Mouse (Mus musculus): Measurements from ENCODE around the gene Pik3r3. TPM values are rescaled to one million over a fixed set of nuclear protein-coding genes. Genes with fewer than 3 reads are reported as not detected.

The Pik3r3 gene
- polyA plus RNA-seq (2015; fragmentation: Nextera tagmentation; extraction: Ambion mirVana) = 12.3 and 12.6 TPM in 2 replicates

DNA sequence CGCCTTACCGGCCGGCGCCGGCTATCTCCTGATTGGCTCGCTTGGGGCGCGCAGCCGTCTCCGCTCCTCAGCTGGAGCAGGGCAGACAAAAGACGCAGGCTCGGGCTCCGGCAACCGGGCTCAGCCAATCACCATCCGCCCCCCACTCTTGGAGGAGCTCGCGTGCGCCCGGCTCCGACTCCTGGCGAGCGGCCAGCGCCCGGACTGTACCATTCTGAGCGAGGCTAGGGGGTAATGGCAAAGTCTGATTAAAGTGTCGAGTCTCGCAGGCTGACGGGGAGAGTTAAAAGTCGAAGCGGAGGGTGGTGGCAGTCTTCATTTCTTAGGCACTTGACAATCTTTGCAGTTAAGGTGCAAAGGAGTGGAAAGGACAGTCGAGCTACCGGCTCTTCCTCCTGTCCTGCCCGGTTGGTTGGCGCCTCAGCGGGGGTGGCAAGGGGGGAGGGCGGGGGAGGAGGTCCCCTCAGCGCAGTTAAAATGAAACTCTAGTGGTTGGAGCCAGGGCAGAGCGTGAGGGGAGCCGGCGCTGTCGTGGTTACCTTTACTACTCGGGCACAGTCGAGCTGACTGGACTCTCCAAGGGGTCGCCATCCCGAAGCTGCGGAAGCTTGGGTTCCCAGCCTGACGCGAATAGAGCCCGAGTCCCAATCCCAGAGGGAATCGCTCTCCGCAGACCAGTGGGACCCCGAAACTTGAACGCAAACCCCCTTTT, at the start of gene Pik3r3:
TSS of gene Pik3r3 (plus strand) at position 479 of the 712 bp plus-strand sequence.
- under 1% methylated on average over 53 of the region's 53 CpGs for WGBS
- Histone ChIP-seq H3K4me2 (ENCODE audit: low read depth, low read length) (peak within 1 kb of the TSS; percentile 78), H3K36me3 (ENCODE audit: control insufficient read depth, insufficient read depth, low read length) (no peaks in the 10 kb centered on the region), H3K4me3 (replicated peaks; ENCODE audit: low read length) (peak within 1 kb of the TSS; percentile 87), H3K4me1 (ENCODE audit: control insufficient read depth, insufficient read depth, low read length) (peaks cover 6% of the 10 kb centered on the region; the same call in 1 of the 2 replicates), H3K27me3 (ENCODE audit: control insufficient read depth, insufficient read depth, low read length) (no peaks in the 10 kb centered on the region), H3K9me3 (replicated peaks; ENCODE audit: control insufficient read depth, low read length) (no peaks in the 10 kb centered on the region), H3K27ac (ENCODE audit: low read length) (peak within 1 kb of the TSS; percentile 98), H3K9ac (ENCODE audit: low read length) (peak within 1 kb of the TSS; percentile 93)
- ATAC-seq (ENCODE audit: insufficient read depth, low FRiP score) = peak; percentile 100

DNA sequence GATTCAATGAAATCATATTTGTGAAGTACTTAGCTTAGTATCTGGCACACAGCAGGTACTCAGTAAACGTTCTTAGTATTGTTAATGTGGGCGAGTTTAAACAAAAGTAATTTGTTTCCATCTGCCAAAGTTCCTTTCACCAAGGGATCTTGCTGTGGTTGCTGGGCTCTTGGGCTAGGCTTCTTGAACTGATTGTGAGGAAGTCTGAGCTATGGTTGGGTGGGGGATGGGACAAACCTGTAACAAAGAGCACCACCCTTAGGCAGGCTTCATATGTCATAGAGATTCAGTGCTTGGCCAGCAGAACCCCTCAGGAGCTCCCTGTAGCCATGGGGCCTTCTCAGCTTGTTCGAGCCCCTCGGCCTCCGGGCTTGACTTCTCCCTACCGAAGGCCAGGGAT, 48.3 kb upstream of the Pik3r3 start, which contains the start of the genes 1700042G07Rik and Gm49337:
TSS of gene 1700042G07Rik (plus strand) at position 301 of the 400 bp plus-strand sequence.
TSS of gene Gm49337 (plus strand) at position 313 of the 400 bp plus-strand sequence.
- H3K4me1 ChIP-seq (ENCODE audit: control insufficient read depth, insufficient read depth, low read length) = peaks cover 24% of the 10 kb centered on the region
- H3K27ac ChIP-seq (ENCODE audit: low read length) = peak within 1 kb of the TSS; percentile 24; the same call in 1 of the 2 replicates
- no peaks in the 10 kb centered on the region for H3K36me3 ChIP-seq (ENCODE audit: control insufficient read depth, insufficient read depth, low read length)
- H3K27me3 ChIP-seq (ENCODE audit: control insufficient read depth, insufficient read depth, low read length) = no peaks in the 10 kb centered on the region
- no peak within 1 kb of the TSS for H3K4me2 ChIP-seq (ENCODE audit: low read depth, low read length)
- H3K9ac ChIP-seq (ENCODE audit: low read length) = no peak within 1 kb of the TSS
- no peaks in the 10 kb centered on the region for H3K9me3 ChIP-seq (replicated peaks; ENCODE audit: control insufficient read depth, low read length)
- WGBS = 83% methylated on average over 6 of the region's 6 CpGs
- H3K4me3 ChIP-seq (replicated peaks; ENCODE audit: low read length) = no peak within 1 kb of the TSS
- no peak for ATAC-seq (ENCODE audit: insufficient read depth, low FRiP score)

DNA sequence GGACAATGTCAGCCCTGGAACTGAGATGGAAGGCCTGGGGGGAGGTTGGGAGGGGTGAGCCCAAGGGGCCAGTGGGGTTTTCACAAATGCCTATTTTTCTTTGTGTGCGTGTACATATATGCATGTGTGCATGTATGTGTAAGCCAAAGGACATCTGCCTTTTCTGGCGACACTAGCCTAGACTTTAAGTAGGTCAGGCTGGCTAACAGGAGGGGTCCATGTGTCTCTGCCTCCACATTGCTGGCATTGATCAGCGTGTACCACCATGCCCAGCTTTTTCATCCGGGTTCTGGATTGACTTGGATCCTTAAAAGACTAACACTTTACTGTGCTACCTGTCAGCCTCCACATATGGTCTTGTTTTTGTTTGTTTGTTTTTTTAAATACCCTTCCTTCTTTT, 47.7 kb upstream of the Pik3r3 start:
- H3K4me3 ChIP-seq (replicated peaks; ENCODE audit: low read length) = no peak overlapping the region
- ATAC-seq (ENCODE audit: insufficient read depth, low FRiP score) = no peak
- H3K27ac ChIP-seq (ENCODE audit: low read length) = no peak overlapping the region
- WGBS = 86% methylated on average over 4 of the region's 4 CpGs
- no peak overlapping the region for H3K9ac ChIP-seq (ENCODE audit: low read length)
- H3K4me2 ChIP-seq (ENCODE audit: low read depth, low read length) = no peak overlapping the region
- no peaks in the 10 kb centered on the region for H3K9me3 ChIP-seq (replicated peaks; ENCODE audit: control insufficient read depth, low read length)
- no peaks in the 10 kb centered on the region for H3K27me3 ChIP-seq (ENCODE audit: control insufficient read depth, insufficient read depth, low read length)
- no peaks in the 10 kb centered on the region for H3K36me3 ChIP-seq (ENCODE audit: control insufficient read depth, insufficient read depth, low read length)
- H3K4me1 ChIP-seq (ENCODE audit: control insufficient read depth, insufficient read depth, low read length) = peaks cover 24% of the 10 kb centered on the region

DNA sequence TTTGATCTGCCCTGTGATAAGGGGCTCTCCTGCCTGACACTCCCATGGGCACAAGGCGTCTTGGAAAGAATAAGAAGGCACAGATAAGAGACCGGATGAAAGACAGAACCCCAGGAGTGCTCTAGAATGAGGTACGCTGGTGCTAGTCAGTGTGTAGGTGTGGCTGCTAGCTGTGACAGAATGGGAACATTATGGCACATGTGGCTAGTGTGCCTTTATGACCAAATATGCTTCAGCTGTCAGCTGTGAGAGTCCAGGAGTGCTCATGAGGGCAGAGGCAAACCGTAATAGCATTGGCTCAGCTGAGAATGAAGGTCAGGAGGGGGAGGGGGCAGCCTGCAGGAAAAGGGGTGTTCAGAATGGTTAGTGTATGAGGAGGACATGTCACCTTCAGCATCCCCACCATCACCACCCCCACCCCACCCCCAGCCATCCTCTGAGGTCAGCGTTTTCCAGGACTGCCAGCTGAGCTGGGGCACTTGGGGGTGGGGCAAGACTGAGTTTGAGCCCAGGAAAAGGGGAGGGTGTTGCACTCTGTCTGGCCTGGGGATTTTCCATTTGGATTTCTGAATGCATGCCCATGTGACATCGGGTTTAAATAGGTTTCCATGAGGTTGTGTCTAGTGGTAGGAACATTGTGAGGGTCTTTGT, 46.8 kb upstream of the Pik3r3 start:
- Histone ChIP-seq H3K27ac (ENCODE audit: low read length) (peak overlapping the region; percentile 60), H3K9ac (ENCODE audit: low read length) (no peak overlapping the region), H3K4me2 (ENCODE audit: low read depth, low read length) (no peak overlapping the region), H3K4me1 (ENCODE audit: control insufficient read depth, insufficient read depth, low read length) (peaks cover 24% of the 10 kb centered on the region), H3K9me3 (replicated peaks; ENCODE audit: control insufficient read depth, low read length) (no peaks in the 10 kb centered on the region), H3K4me3 (replicated peaks; ENCODE audit: low read length) (no peak overlapping the region), H3K36me3 (ENCODE audit: control insufficient read depth, insufficient read depth, low read length) (no peaks in the 10 kb centered on the region), H3K27me3 (ENCODE audit: control insufficient read depth, insufficient read depth, low read length) (no peaks in the 10 kb centered on the region)
- 38% methylated on average over 6 of the region's 6 CpGs for WGBS
- 0 out of 2 replicates have a peak, but pooled peaks have one; percentile 19 for ATAC-seq (ENCODE audit: insufficient read depth, low FRiP score)

DNA sequence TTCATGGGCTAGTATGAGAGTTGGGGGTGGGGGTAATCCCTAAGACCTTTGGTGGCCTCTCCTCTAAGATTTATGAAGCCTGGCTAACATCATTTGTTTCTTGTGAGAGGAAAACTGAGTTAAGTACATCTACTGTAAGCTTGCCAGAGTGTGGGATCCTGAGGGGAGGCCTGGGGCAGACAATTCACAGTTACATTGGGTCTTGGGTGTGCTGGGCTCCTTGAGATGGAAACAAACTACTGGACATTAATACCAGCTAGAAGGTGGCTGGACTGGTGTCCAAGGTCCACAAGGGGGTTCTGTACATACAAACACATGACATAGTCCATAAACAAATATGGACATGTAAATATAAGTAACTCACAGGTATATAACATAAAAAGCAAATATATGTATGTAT, 46.3 kb upstream of the Pik3r3 start:
- H3K4me3 ChIP-seq (replicated peaks; ENCODE audit: low read length) = no peak overlapping the region
- peak overlapping the region; percentile 60 for H3K27ac ChIP-seq (ENCODE audit: low read length)
- peaks cover 24% of the 10 kb centered on the region for H3K4me1 ChIP-seq (ENCODE audit: control insufficient read depth, insufficient read depth, low read length)
- no peaks in the 10 kb centered on the region for H3K9me3 ChIP-seq (replicated peaks; ENCODE audit: control insufficient read depth, low read length)
- ATAC-seq (ENCODE audit: insufficient read depth, low FRiP score) = no peak
- H3K27me3 ChIP-seq (ENCODE audit: control insufficient read depth, insufficient read depth, low read length) = no peaks in the 10 kb centered on the region
- H3K36me3 ChIP-seq (ENCODE audit: control insufficient read depth, insufficient read depth, low read length) = no peaks in the 10 kb centered on the region
- H3K9ac ChIP-seq (ENCODE audit: low read length) = no peak overlapping the region
- H3K4me2 ChIP-seq (ENCODE audit: low read depth, low read length) = no peak overlapping the region

DNA sequence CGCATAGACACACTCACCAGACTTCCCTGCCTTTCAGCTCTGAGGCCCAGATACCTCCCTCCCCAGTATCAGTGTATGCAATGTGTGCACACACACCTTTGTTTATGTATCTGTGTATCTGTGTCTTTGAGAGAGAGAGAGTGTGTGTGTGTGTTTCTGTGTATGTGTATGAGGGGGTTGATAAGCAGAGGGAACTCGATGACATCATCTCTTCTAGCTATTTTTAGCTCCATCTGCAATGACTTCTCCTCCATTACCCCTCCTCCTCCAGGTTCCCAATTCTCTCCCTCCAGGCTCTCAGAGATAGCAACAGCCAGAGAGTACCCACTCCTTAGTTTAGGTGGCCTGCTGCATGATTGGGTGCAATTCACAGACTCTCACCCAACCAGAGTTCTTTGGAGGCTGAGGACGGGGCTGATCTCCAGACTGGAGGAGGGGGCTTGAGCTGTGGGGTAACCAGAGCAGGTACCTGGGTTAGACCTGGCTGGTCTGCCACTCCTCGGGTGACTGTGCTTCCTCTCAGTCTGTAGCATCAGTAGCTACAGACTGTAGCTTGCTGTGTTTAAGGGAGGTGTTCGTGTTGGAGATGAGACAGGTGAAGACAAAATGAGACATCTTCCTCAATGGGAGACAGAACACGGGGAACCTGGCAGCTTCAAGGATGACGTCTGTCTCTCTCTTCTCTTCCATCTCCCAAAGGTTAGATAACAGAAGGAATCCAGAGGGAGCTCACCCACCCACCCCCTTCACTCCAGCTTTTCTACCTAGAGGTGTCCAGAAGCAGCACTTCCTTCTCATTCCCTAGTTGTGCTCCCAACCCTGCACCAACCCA, 45.5 kb upstream of the Pik3r3 start:
- peak overlapping the region; percentile 92 for H3K27ac ChIP-seq (ENCODE audit: low read length)
- H3K4me1 ChIP-seq (ENCODE audit: control insufficient read depth, insufficient read depth, low read length) = peaks cover 24% of the 10 kb centered on the region
- peak overlapping the region; percentile 70 for H3K9ac ChIP-seq (ENCODE audit: low read length)
- 51% methylated on average over 7 of the region's 7 CpGs for WGBS
- peak overlapping the region; percentile 55 for H3K4me2 ChIP-seq (ENCODE audit: low read depth, low read length)
- H3K9me3 ChIP-seq (replicated peaks; ENCODE audit: control insufficient read depth, low read length) = no peaks in the 10 kb centered on the region
- H3K36me3 ChIP-seq (ENCODE audit: control insufficient read depth, insufficient read depth, low read length) = no peaks in the 10 kb centered on the region
- peak; percentile 72 for ATAC-seq (ENCODE audit: insufficient read depth, low FRiP score)
- H3K4me3 ChIP-seq (replicated peaks; ENCODE audit: low read length) = peak overlapping the region; percentile 32
- H3K27me3 ChIP-seq (ENCODE audit: control insufficient read depth, insufficient read depth, low read length) = no peaks in the 10 kb centered on the region

DNA sequence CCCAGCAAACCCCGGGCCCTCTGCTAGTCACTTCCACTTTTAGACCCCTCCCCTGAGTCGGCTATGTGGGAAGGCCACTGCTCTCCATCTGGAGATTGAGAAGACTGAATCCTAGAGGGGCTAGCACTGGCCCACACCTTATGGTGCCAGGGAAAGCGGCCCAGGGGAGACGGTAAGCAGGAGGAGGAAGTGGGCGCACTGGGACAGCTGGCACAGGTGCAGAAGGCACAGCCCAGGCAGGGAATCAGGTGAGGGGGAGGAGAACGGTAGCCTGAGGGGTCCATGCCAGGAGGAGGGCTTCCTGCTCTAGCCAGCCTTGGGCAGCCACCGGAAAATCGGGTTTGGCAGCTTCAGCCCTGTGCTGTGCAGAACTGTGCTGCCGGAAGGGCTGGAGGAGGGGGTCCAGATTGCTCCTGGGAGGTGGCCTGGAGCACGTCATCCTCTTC, 44.9 kb upstream of the Pik3r3 start:
- H3K4me3 ChIP-seq (replicated peaks; ENCODE audit: low read length) = peak overlapping the region; percentile 32
- H3K9ac ChIP-seq (ENCODE audit: low read length) = peak overlapping the region; percentile 70
- no peaks in the 10 kb centered on the region for H3K9me3 ChIP-seq (replicated peaks; ENCODE audit: control insufficient read depth, low read length)
- peak; percentile 91 for ATAC-seq (ENCODE audit: insufficient read depth, low FRiP score)
- 16% methylated on average over 10 of the region's 10 CpGs for WGBS
- peak overlapping the region; percentile 92 for H3K27ac ChIP-seq (ENCODE audit: low read length)
- no peaks in the 10 kb centered on the region for H3K36me3 ChIP-seq (ENCODE audit: control insufficient read depth, insufficient read depth, low read length)
- H3K4me2 ChIP-seq (ENCODE audit: low read depth, low read length) = peak overlapping the region; percentile 55
- no peaks in the 10 kb centered on the region for H3K27me3 ChIP-seq (ENCODE audit: control insufficient read depth, insufficient read depth, low read length)
- H3K4me1 ChIP-seq (ENCODE audit: control insufficient read depth, insufficient read depth, low read length) = peaks cover 24% of the 10 kb centered on the region

DNA sequence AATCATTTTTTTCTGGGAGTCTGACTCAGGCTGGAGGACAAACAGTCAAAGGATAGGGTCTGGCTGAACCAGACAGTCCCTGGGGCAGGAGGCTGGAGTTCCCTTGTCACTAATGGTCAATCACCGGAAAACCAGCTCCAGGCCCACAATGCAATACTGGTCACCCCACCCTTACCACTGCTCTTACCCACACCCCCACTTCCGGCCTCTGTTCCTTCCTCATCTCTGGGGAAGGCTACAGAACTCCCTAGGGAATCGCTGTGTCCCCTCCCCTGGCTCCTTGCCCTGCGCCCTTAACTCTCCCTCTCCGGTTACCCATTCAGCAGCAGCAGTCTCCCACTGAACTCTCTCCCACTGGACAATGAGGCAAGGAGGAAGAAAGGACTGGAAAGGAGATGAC, 44.3 kb upstream of the Pik3r3 start:
- WGBS = 26% methylated on average over 5 of the region's 5 CpGs
- ATAC-seq (ENCODE audit: insufficient read depth, low FRiP score) = no peak
- H3K9ac ChIP-seq (ENCODE audit: low read length) = peak overlapping the region; percentile 70

More for the DNA sequence above, 44.3 kb upstream of the Pik3r3 start:
- no peak overlapping the region for H3K4me3 ChIP-seq (replicated peaks; ENCODE audit: low read length)
- H3K4me1 ChIP-seq (ENCODE audit: control insufficient read depth, insufficient read depth, low read length) = peaks cover 24% of the 10 kb centered on the region
- no peaks in the 10 kb centered on the region for H3K27me3 ChIP-seq (ENCODE audit: control insufficient read depth, insufficient read depth, low read length)
- H3K4me2 ChIP-seq (ENCODE audit: low read depth, low read length) = peak overlapping the region; percentile 55
- H3K27ac ChIP-seq (ENCODE audit: low read length) = peak overlapping the region; percentile 92
- no peaks in the 10 kb centered on the region for H3K36me3 ChIP-seq (ENCODE audit: control insufficient read depth, insufficient read depth, low read length)
- no peaks in the 10 kb centered on the region for H3K9me3 ChIP-seq (replicated peaks; ENCODE audit: control insufficient read depth, low read length)
